Mouse (Mus musculus) frontal cortex, postnatal 14 days (tissue): ENCODE results near the gene 2310007B03Rik.

Experiments
- DNase-seq, 2 experiments: peaks; one replicate each; pipeline ENCODE4 v3.0.0; 2022; ENCODE audit warnings: low spot score in 2 of 2

2310007B03Rik gene

DNA sequence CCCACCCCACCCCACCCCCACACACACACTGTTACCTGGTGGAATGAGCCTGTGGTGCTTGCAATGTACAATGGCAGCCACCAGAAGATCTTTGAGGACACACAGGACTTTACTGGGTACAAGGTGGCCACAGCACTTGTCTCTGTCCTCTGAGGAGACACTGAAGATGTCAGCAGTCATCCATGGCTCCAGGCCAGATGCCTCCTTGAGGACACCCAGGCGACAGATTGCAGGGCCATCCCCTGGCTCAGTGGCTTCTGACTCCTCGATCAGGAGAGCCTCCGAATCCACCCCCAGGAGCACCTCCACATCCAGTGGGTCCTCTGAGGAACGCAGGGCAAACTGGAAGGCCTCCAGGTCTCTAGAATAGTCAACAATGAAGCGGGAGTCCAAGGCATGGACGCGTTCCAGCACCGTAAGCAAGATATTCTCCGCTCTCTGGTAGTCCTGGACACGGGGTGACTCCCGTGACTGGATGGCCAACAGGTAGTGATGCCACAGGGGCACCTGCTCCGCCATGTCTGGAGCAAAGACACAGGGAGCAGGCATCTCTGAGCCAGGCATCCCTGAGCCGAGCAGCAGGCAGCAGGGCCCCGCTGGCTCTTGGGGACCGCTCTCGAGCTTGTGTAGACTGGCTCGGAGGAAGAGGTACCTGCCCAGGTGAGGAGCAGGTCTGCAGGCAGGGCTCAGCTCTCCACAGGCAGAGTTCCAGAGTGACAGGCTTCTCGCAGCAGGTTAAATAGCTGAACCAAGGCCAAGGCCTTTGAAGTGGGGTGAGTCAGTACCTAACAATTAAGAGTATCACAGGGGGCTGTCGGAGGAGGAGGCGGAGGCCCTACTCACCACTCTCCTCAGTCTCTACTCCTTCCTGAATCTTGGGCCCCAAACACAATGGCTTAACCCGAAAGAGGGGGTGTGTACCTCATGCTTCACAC is 915 bp downstream of the 2310007B03Rik start:
- no peak for DNase-seq

DNA sequence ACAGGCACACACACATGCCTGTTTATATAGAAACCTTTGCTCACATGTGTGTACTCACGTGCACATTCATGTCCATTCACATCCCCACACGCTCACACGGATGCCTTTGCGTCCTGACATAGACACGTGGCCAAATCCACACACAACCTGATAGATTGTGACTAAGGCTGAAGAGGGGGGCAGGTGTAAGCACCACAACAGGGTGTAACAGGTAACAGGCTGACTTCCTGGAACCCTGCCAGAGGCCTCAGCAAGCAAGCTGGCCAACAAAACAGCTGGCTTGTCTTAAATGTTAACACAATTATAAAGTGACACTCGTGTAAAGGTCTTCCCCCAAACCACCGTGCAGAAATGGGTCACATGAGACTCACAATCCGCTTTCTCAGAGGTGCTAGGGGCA is 1.8 kb downstream of the 2310007B03Rik start:
- DNase-seq = no peak

DNA sequence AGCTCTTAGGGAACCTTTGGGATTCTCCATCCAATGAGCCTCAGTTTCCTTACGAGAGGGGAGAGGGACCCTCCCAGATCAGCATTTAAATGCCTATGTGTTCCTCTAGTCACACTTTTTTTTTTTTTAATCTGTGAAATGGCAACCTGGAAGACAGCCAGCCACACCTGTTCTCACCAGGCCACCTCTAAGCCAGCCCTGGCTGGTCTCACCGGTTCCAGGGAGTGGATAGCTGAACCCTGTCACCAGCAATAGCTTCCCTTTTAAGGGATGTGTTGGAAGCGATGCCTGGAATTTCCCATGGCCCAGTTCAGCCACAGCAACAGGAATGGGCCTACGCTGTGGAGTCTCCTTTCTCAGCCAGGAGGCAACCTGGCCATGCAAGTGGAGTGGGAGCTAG is 3.2 kb downstream of the 2310007B03Rik start:
- DNase-seq = no peak

DNA sequence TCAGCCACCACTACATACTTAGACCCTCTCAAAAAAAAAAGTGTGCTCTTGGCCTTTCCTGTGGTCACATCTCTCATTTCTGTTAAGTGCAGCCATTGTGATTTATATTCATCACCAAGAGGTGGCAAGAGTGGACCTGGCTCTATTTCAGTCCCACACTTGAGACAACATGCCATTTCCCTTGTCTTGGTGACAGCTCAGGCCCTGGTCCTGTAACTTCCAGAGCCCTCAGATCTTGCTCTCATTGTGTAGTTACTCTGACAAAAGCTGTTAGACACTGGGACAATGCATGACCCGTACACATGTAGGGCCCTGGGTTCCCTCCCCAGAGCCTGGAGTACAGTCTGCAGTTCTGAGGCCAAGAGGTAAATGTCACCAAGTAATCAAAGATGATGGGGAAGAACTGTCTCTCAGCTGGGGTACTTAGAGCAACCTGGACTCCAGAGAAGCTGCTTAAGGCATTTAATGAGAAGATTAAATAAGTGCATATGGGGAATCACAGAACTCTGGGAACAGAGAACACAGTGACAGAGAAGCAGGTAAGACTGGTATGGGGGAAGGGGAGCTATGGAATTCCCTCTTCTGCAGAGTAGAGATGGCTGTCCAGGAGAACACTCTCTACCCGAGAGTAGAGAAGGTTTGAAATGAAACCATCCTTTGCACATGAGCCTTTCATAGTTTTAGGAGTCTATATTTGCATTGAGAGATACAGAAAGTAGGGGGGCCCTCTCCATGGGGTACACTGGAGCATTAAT is 9.7 kb downstream of the 2310007B03Rik start:
- DNase-seq = no peak

DNA sequence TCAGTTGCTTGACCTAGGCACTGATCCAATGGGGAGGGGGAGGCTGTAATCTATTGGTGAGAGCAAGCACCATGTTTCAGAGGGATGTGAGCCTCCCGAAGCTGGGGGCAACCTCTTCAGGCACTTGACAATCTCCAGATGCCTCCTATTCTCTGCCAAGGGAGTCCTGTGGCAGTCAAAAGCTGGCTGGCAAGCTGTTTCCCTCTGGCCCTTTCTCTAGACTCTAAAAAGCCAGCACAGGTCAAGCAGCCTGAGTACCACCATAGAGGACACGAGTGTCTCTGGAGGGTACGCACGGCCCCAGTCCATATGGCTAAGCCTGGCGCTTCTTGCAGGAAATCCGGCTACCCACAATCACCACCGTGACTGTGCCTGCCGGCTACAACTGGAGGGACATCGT is 16.6 kb downstream of the 2310007B03Rik start:
- no peak for DNase-seq

DNA sequence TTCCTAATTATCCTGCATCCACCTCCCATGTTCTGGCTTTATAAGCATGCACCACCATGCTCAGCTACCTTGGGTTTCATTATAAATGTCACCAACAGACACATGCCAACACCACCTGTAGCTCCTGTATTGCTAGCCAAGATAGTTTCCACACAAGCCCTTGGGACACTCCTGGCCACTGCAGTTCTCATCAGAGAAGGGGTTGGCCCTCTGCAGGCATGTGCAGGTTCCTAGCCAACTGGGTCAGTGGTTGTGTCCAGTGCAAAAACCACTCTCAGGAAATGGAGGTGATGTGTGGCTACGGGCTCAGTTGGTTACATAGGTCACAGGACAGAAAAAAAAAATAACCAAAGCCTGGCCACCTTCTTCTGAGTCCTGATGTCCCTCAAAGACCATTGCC is 17.9 kb downstream of the 2310007B03Rik start:
- no peak for DNase-seq

DNA sequence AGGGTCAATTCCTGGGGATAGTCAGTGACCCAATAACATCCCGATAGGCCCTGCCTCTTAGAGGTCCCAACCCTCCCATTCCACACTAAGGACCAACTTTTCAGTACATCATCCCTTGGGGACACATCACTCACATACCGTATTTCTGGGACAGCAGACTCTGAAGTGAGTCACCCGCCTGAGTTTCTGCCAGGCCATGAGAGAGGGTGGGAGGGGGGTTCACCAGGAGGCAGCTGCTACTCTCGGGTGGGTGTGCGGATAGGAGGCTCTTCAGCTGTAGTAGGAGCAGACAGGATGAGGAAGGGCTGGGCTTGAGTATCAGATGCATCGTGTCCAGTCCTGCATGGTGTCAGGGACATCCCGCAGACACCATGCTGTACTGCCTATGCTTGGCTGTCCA is 21.0 kb downstream of the 2310007B03Rik start:
- no peak for DNase-seq

DNA sequence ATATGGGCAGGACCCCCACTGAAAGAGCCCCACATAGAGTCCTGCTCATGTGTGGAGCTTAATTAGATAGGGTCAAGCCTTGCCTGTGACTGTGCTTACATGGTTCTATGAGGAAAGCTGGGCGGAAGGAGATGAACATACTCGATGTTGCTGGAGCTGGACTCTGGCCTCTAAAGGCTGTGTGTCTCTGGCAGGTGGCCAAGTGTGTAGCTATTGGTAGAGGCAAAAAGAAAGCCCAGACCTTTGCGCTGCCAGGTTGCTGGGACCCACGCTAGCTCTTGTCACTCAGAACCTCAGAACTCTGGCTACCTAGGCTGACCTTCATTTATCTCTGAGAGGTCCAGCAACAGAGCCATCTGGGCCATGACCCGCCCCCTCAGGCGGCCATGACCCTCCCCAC is 22.2 kb downstream of the 2310007B03Rik start:
- no peak for DNase-seq

DNA sequence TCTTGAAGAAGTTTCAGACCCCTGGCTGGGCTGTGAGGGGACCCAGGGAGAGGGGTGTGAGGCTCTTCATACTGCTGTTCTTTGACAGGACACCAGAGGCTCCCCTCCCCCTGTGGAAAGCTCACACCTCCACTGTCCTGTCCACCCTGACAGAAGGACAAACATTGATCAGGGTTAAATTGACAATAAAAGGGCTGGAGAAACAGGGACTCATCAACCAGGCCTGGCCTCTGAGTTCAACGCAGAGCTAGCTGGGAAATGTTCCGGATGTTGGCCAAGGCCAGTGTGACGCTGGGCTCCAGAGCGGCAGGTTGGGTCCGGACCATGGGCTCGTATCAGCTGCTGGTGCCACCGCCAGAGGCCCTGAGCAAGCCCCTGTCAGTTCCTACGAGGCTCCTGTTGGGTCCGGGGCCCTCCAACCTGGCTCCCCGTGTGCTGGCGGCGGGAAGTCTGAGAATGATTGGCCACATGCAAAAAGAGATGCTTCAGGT is 25.7 kb downstream of the 2310007B03Rik start, which contains the start of gene Agxt:
Gene Agxt, plus strand, starts transcription at position 205 of the 491 bp plus-strand sequence.
- no peak for DNase-seq

DNA sequence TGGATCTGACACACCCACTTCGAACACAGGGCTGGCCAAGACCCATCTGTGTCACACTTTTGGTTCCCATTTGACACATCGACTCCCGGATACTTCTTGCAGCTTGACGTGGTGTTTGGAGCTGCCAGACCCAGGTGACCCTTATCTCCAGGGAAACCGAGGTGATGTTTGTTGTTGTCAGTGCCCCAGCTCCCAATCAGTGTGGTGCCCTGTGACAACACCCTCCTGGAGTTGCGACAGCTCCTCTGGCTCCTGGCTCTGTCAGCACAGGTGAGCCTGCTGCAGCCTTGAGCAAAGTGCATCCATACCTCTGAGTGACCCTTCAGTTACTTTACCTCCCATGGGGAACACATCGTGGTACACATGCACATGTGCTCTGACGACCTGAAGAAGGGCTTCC is 28.1 kb downstream of the 2310007B03Rik start:
- DNase-seq = no peak

DNA sequence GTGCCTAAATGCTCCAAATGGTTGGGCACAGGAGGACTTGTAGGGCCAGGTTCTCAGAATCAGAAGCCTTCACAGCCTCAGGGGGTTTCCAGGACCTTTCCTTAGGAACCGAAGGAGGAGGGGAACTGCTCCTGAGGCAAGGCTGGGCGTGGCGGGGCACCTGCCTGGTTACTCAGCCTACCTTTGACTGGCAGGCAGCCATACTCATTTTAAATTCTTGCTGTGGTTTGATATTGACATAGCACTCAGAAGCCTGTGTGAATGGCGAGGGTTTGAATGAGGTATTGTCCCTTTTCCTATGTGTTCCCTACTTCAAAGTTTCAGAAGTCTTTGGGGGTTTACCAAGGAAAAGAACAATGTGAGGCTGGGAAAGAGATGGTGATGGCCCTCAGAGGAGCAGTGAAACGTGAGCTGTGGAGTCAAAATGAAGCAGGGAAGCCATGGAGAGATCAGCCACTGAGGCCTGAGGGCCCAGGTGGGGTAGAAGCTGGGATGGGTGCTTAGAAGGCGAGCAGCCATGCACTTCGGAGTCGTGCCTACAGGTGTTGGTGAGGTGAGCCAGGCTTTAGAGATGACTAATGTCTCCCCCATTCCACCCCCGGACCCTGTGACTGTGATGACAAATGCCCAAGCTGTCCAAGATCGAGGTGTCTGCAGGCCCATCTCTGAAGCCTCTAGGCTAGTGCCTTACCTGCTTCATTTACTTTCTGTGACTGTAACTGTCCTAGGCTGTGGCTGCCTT is 30.3 kb downstream of the 2310007B03Rik start:
- no peak for DNase-seq

DNA sequence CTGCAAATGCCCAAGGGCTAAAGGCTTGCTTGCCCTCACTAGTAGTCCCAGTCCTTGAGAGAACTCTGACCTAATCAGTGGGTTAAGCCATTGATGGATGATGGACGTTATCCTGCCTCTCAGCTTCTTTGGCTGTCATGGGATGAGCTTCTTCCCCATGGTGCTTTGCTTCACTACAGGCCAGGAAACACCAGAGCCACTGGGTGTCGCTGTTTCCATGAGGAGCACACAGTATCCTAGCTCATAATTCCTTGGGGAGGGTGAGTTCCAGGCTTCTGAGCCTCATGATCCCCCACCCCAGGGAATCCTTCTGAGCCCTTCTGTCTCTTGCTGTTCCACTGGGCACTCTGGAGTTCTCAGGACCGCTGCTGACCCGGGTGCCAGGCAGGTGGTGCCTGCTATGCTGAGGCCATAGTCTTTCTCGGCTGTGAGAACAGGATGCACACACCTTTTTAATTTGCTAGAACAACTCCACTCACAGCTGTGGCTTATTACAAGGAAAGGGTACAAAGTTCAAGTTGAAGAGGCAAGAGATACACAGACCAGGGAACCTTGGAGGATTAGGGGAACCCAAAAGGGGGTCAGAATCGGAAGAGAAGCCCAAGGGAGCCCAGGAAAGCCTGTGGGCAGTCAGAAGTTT is 31.9 kb downstream of the 2310007B03Rik start:
- peak; percentile 32 to 70 for DNase-seq

DNA sequence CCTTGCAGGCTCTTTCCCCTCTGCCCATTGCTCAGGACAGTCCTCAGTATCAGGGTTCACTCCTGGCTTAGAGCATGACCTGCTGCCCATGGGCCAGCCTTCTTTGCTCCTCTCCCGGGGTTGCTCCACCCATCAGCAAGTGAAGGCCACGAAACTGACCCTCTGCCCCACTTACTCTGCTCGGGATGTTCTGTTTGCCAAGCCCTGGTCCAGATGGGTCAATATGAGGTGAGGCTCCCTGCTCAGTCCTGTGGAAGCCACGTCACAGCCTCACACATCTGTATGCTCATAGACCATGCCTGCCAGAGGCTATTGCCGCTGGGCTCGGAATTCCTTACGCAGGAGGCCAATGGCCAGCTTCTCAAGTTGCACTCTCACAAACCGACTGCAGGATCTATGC is 32.5 kb downstream of the 2310007B03Rik start:
- DNase-seq = no peak

DNA sequence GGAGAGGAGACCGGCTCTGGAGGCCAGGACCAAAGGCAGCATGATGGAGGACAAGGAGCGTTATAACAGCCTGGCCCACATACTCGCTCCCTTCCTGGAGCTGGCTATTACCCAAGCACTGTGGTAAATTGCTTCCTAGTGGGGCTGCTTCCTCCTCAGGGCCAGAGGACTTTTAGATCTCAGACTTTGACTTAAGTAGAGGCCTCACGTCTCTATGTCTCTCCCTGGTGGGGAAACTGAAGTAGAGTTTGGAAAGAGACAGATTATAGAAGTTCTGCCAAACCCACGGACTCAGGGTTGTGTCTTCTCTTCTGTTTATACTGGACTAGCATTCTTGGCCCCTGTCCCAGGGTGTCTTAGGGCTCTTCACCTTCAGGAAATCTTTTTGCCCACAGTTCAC is 35.5 kb downstream of the 2310007B03Rik start:
- no peak for DNase-seq

DNA sequence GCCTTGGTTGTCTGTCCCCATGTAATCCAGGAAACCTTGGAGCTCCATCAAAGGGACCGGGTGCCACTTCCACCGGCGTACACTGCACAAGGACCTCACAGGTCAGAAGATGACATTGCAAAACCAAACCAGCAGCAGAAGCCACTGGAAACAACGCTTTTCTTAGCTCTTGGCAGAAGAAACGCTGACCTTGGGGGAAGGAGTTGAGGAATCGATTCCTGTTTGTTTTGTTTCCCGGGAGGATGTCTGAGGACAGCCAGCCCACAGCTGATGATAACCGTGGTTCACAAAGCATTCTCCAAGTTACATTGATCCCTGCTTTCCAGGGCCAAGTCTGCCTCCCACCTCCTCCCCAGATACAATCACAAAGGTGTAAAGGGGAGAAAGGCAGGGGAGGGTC is 36.7 kb downstream of the 2310007B03Rik start:
- no peak for DNase-seq

DNA sequence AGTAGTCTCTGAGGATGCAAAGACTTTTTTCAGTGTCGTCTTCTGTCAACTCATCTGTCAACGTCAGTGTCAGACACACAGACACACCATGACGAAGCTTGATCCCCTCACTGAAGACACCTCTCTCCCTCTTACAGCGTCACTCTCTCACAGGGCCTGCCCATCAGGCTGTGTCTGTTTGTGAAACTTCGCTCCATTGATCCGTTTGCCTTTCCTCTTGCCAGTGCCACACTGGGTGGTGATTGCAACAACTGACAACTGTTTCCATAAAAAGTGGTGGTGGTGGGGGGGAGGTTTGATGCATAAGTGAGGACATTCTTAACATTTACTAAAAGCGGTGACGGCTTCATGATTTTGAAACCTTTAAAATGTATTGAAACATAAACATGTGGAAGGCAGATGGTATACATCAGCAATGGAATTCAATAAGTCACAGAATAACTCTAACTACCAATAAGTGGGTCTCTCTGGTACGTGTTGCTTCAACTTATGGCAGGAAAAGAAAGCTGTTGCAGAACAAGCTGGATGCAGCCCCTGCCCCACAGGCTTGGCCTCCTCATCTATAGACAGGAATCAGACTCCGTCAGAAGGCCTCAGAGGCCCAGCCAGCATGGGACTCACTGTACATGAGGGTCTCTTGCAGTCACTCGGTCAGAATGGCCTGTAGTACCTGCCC is 37.4 kb downstream of the 2310007B03Rik start:
- DNase-seq = no peak

DNA sequence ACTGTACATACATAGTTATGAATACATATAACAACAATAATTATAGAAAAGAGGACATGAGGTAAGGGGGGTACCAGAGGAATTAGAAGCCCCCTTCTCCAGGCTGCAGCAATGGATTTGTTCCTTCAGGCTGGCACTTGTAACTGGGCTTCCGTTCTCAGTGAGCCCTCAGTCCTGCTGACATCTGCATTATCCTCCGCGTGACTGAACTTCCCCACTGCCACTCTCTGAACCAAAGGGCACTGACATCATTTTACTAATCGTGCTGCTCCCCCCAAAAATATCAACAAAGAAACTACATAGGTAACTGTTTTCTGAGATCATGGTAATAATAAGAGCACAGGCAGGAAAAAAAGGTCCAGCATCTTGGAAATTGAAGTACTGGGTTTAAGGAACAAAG is 41.9 kb downstream of the 2310007B03Rik start:
- no peak for DNase-seq

DNA sequence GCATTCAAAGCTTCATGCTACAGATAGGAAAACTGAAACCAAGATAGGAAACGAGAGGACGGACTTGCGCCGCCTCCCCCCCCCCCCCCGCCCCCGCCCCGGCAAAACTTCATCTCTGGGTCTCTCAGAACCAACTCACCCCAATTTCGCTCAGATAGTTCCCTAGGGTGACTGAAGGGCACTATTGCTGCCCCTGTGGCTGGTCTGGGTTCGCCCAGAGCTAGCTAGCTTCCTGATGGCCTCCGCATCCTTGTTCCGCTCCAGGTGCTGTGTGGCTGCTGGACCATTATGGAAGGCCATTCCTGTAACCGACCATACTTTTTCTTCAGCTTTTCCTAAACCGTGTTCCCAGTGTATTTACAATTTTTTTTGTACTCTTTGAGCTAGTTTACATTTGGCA is 45.3 kb downstream of the 2310007B03Rik start:
- DNase-seq = no peak

DNA sequence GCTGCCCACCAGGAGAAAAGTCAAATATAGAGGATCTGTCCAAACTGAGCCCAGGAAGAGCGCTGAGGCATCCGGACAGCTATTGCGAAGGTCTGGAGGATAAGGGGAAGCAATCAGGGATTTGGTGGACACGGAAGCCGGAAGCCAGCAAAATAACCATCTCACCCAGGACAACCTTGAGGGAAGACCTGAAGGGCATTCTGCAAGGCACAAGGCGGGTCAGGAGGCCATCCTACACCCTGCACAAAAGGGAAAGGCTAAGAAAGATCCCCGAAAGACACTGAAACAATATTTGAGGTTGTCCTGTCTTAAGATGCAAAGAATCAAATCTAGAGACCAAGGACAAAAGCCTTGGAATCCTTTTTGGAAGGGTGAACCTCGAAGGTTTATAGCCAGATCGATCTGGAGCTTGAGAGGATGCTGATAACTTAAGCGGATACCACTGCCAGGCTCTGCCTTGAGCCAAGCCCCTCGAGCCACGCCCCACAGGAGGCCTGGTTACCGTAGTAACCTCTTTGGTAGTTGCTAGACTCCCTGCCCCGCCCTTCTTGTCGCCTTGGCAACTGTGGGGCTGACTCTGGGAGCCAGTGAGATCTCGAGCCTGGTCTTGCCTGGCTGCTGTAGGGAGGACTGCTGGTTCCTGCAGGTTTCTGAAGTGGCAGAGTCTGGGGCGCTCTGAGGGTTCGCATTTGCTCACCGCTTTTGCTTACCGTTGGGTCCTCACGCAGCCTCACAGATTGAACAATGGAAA is 45.9 kb downstream of the 2310007B03Rik start:
- peak; percentile 70 to 75 for DNase-seq

DNA sequence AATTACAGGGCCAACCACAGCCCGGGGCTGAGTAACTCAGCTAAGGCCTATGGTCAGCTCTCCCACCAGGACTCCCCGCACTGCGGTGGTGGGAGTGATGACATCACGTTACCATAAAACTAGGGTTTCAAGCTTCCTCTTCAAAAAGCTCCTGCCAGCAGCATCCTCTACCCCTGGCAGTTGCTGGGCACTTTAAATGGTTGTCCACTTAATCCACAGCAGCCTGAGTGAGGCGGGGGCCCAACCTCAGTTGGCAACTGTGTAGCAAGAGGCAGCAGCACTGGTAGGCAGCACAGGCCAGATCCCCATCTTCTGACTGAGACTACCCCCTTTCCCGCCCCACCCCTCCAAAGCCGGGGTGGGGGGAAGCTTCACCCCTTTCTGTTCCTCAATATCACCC is 58.0 kb downstream of the 2310007B03Rik start:
- DNase-seq = no peak
